Mouse (Mus musculus): ENCODE measurements around the gene Tgfbr1. TPM values are rescaled to one million over a fixed set of nuclear protein-coding genes. Genes with fewer than 3 reads are reported as not detected.

Gene Tgfbr1
- polyA plus RNA-seq, 1 experiment from 2014 or later, result 111 TPM

Other genes starting within 250 kb of the Tgfbr1 start
- 3.4 TPM in 2 replicates for gene Col15a1, start 145.1 kb upstream of the Tgfbr1 start, polyA plus RNA-seq (2014; fragmentation: Nextera tagmentation; extraction: Ambion mirVana)
- gene Alg2, start 121.1 kb downstream of the Tgfbr1 start, polyA plus RNA-seq (2014; fragmentation: Nextera tagmentation; extraction: Ambion mirVana), result 150 and 162 TPM in 2 replicates
- 350 and 400 TPM in 2 replicates for gene Sec61b, start 121.4 kb downstream of the Tgfbr1 start, polyA plus RNA-seq (2014; fragmentation: Nextera tagmentation; extraction: Ambion mirVana)